Mouse (Mus musculus): Measurements from ENCODE around the gene Dna2. TPM values are rescaled to one million over a fixed set of nuclear protein-coding genes. Genes with fewer than 3 reads are reported as not detected.

The Dna2 gene
- total RNA-seq, 2 experiments from 2014 or later: 0.75 TPM

GRCm38 (mm10) chr10:62979667-62980038 is 32.8 kb downstream of the Dna2 start:
- intact Hi-C loops (cut with DNase I): loop anchor here (5.0 kb wide), 2 partner anchors 43 to 88 kb away; partner anchors contain the start of genes Hnrnph3 and Pbld2
- DNase-seq (ENCODE audit: low spot score): no peak

DNA sequence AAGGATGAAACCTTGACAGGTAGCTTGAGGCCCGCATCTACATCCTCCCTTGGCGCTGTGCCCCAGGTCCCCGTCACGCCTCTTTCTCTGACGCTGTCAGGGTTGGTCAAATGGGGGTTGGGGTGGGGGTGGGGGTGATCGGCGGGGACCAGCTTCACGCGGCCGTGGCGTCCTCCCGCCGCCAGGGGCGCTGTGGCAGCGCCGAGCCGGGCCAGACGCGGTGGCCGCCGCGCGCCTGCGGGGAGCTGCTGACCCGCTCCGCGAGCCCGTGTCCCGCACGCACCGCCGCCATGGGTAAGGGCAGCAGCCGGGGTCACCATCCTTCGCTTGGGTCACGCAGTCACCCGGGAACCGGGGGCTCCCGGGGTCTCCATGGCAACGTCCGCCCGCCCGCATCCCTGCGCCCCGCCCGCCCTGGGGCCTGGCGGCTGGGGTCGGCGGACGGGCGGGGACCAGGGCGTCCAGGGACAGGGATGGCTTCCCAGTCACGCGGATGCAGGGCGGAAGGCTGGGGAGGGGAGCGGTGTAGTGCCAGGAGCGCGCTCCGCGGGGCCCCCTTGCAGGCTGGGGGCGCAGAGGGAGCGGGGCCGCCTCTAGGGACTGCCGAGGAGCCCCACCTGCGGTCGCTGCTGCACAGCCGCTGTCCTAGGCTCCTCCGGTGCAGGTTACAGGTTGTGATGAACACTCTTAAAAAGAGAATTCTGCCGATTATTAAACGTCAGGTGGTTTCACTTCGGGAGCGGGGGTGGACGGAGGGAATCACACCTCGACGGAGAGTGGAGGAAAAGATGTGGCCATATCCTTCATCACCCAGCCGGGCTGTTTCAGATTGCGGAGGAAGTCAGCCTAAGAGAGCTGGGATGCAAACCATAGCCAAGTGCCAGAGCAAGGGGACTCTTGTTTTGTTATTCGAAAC is 33.5 kb downstream of the Dna2 start, which contains the start of gene Rufy2:
TSS of gene Rufy2 (plus strand) at position 185 of the 916 bp plus-strand sequence.
- intact Hi-C loops (cut with DNase I): loop anchor here (5.0 kb wide), 2 partner anchors 42 to 87 kb away; partner anchors contain the start of genes Hnrnph3 and Pbld2
- DNase-seq (ENCODE audit: low spot score): peak; percentile 70

DNA sequence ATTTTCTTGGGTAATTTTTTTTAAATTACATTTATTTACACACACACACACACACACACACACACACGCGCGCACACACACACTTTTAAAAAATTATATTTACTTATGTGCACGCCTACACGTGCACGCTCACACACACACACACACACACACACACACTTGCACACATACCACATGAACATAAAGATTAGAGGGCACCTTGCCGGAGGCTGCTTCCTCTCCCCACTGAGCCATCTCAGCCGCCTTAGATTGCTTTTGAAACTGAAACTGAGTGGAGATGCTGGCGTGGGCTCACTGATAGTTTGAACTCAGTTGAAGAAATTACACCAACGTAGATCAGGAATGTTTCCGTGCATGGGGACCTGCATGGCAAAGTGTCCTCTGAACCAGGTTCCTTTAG is 37.2 kb downstream of the Dna2 start:
- intact Hi-C loops (cut with DNase I): loop anchor here (5.0 kb wide), 2 partner anchors 38 to 83 kb away; partner anchors contain the start of genes Hnrnph3 and Pbld2
- no peak for DNase-seq (ENCODE audit: low spot score)

DNA sequence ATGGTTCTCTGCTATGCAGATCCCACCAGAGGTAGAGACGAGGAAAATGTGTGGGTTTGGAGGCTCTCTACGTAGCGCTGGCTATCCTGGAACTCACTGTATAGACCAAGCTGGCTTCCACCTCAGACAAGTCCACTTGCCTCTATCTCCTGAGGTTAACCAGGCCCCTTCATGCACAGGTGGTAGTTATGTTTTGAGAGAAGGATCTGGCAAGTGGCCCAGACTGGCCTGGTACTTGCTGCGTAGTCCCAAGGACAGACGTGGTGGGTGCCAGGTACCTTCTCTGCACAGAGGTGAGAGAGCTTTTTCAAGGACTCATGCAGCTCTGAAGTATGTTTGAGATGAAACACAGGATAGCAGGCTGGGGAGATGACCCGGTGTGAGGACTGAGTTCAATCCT is 37.7 kb downstream of the Dna2 start:
- DNase-seq (ENCODE audit: low spot score): no peak
- intact Hi-C loops (cut with DNase I): loop anchor here (5.0 kb wide), 2 partner anchors 38 to 83 kb away; partner anchors contain the start of genes Hnrnph3 and Pbld2

- DNase-seq (ENCODE audit: low spot score): no peak
- intact Hi-C loops (cut with DNase I): no loop called here
Measured at GRCm38 (mm10) chr10:62987341-62987740, 40.5 kb downstream of the Dna2 start.

GRCm38 (mm10) chr10:62990636-62991035 is 43.8 kb downstream of the Dna2 start:
- no peak for DNase-seq (ENCODE audit: low spot score)
- intact Hi-C loops (cut with DNase I): no loop called here

- intact Hi-C loops (cut with DNase I): no loop called here
Measured at GRCm38 (mm10) chr10:62993991-62994390, 47.2 kb downstream of the Dna2 start.

DNA sequence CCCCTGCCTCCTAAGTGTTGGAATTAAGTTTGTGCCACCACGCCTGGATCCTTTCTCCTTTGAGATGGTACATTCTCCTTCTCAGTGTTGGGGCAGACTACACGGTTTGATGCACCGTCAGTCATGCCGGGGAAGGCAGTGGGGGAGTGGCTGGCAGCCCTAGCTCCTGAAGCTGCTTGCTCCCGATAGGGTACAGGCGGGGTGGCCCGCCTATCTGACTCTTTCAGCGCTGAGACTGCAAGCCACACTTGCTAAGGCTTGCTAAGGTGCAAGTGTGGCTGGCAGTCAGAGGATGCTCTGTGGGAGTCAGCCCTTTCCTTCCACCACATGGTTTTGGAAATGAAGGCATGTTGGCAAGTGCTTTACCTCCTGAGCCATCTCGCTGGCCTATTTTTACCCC is 53.8 kb downstream of the Dna2 start:
- intact Hi-C loops (cut with DNase I): no loop called here

More at GRCm38 (mm10) chr10:62993991-62994390, 47.2 kb downstream of the Dna2 start:
- DNase-seq (ENCODE audit: low spot score): no peak

GRCm38 (mm10) chr10:63003252-63003651 is 56.4 kb downstream of the Dna2 start:
- intact Hi-C loops (cut with DNase I): no loop called here
- no peak for DNase-seq (ENCODE audit: low spot score)

More for the DNA sequence above, 53.8 kb downstream of the Dna2 start:
- DNase-seq (ENCODE audit: low spot score): no peak

- intact Hi-C loops (cut with DNase I): no loop called here
- no peak for DNase-seq (ENCODE audit: low spot score)
Measured at GRCm38 (mm10) chr10:63004556-63004955, 57.7 kb downstream of the Dna2 start.

- DNase-seq (ENCODE audit: low spot score): no peak
- intact Hi-C loops (cut with DNase I): no loop called here
Measured at GRCm38 (mm10) chr10:63008193-63008592, 61.4 kb downstream of the Dna2 start.

- intact Hi-C loops (cut with DNase I): no loop called here
- DNase-seq (ENCODE audit: low spot score): no peak
Measured at GRCm38 (mm10) chr10:63010268-63010667, 63.4 kb downstream of the Dna2 start.

- intact Hi-C loops (cut with DNase I): no loop called here
Measured at GRCm38 (mm10) chr10:63011556-63011955, 64.7 kb downstream of the Dna2 start.

DNA sequence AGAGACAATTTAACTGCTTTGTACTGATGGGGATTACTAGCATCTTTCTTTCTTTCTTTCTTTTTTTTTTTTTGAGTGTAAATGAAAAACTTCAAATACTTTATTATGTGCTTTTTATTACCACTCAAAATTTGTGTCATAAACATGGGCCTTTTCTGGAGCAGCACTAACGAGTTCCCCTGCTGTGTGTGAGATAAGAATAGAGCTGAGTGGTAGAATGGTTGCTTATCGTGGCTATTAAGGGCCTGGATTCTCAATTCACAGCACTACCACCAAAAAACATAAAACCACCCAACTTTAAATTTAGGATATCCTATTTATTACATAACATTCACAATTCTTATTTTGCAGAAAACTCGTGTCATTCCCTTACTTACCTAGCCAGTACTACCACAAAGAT is 66.7 kb downstream of the Dna2 start:
- DNase-seq (ENCODE audit: low spot score): no peak
- intact Hi-C loops (cut with DNase I): no loop called here

More at GRCm38 (mm10) chr10:63011556-63011955, 64.7 kb downstream of the Dna2 start:
- DNase-seq (ENCODE audit: low spot score): no peak

DNA sequence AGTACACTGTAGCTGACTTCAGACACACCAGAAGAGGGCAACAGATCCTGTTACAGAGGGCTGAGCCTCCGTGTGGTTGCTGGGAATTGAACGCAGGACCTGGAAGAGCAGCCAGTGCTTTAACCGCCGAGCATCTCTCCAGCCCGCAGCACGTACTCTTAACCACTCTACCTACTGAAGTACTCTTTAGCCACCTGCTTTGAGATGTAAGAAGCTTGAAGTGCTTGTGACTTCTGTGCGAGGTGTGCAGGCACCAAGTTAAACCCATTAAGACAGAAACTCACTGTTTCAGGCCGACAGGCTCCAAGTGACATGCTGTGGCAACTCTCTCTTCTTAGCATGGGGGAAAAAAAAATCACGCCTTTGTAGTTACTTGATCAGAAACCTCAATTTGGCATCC is 67.3 kb downstream of the Dna2 start:
- intact Hi-C loops (cut with DNase I): no loop called here
- DNase-seq (ENCODE audit: low spot score): no peak

DNA sequence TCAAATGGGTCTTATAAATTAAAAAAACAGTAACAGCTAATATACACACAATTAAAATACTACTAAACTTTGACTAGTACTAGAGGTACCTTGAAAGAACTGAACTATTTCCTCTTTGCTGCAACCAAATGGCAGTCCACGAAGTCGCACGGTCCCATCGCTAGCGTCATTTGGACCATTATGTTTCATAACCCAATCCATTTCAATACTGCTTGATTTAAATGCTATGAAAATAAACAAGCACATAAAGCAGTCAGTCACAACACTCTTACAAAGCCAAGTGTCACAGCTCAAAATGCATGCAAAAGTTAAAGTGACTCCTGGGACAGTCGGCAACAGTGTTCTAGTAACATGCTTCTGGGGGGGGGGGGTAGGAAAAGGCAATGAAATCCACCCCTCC is 72.5 kb downstream of the Dna2 start:
- intact Hi-C loops (cut with DNase I): no loop called here
- no peak for DNase-seq (ENCODE audit: low spot score)

- DNase-seq (ENCODE audit: low spot score): no peak
- intact Hi-C loops (cut with DNase I): loop anchor here (5.0 to 10.0 kb wide), 4 partner anchors 39 to 221 kb away; partner anchors contain the start of genes Herc4 and Rufy2
Measured at GRCm38 (mm10) chr10:63021702-63022101, 74.9 kb downstream of the Dna2 start.

DNA sequence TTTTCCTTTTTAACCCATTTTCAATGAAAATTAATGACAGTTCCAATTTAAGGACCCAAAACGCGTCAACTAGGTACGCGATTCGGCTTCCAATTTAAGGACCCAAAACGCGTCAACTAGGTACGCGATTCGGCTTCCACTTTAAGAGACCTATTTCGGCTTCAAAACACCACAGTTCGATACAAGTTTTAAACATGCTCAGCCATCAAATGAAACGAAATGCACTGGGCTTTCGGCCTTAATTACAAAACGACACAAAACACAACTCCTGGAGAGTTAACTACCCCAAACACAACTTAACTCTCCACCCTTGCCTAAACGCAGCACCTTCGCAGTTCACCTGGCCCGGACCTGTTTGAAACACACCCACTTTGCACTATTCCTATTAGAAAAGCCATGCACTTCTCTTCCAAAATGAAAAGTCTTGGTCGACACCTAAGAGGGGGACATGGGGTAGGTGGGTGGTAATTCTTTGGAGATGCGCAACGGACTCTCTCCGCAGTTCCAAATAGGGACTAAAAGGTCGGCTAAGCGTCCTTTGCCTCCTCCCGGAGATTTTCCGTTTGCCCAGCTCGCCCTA is 75.8 kb downstream of the Dna2 start:
- intact Hi-C loops (cut with DNase I): loop anchor here (5.0 to 10.0 kb wide), 4 partner anchors 40 to 220 kb away; partner anchors contain the start of genes Herc4 and Rufy2

DNA sequence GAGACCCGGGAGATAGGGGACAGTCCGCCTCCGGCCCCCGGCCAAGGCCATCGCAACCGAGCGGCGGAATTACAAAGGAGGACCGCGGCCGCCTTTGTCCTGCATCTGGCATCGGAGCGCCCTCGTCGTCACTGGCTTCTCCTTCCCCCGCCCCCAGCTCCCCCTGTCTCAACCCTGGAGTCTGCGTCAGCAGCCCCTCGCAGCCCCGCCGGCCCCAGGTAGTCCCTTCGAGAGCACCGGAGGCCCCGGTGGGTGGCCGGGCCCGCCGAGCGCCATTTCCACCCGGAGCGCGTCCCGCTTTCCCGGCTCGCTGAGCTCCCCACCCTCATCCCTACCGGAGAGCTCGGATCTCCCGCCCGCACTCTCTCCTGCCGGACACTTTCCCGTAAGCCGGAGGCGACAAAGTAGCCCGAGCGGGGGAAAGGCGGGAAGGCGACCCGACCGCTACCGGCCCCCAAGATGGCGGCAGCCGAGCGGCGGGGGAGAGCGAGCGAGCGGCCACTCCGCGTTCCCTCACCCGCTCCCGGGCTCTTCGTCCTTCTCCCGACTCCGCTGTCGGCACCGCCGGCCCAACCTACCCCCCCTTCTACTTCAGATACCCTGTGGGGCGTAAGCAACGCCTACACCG is 76.4 kb downstream of the Dna2 start:
- intact Hi-C loops (cut with DNase I): loop anchor here (5.0 to 10.0 kb wide), 4 partner anchors 41 to 219 kb away; partner anchors contain the start of genes Herc4 and Rufy2
- DNase-seq (ENCODE audit: low spot score): peak; percentile 56

More for the DNA sequence above, 75.8 kb downstream of the Dna2 start:
- DNase-seq (ENCODE audit: low spot score): no peak

Measured in heart, postnatal 25 days (tissue).